Mouse (Mus musculus): ENCODE measurements at regions not wholly inside any gene's neighbourhood (a gene's known extent, or its start where the extent isn't known, plus 50 kb on each side); places are given as distances from the start of the nearest gene placed in this dataset.
"Not testable (repeated sequence)": the region's sequence is repeated elsewhere in the genome, so short reads cannot be mapped to it uniquely, and the experiment has no call there.

DNA sequence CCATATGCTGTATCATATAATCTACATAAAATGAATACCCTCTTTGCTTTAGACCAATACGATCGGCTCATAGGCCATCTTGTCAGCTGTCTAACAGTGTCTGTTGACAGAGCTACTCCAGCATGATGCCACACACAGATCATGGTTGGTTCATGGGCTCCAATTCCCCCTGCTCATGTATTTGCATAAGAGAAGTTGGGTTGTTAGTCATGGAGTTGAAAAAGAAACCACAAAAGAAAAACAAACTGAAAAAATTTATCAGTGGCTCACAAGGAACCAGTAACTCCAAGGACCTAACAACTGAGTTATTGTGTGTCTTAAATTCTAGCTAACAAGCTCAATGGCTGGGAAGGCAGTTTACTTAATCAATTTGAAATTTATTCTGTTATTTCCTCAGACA, 176.1 kb upstream of the Arhgap18 start:
- no peak for DNase-seq (ENCODE audit: inconsistent ontology term)

- no peak for DNase-seq (ENCODE audit: inconsistent ontology term)
Observed at GRCm38 (mm10) chr10:26585106-26585505, 168.1 kb upstream of the Arhgap18 start.

- DNase-seq (ENCODE audit: inconsistent ontology term): not testable (repeated sequence)
Observed at GRCm38 (mm10) chr10:26607081-26607480, 146.1 kb upstream of the Arhgap18 start.

- no peak for DNase-seq (ENCODE audit: inconsistent ontology term)
Observed at GRCm38 (mm10) chr10:26611246-26611645, 142.0 kb upstream of the Arhgap18 start.

DNA sequence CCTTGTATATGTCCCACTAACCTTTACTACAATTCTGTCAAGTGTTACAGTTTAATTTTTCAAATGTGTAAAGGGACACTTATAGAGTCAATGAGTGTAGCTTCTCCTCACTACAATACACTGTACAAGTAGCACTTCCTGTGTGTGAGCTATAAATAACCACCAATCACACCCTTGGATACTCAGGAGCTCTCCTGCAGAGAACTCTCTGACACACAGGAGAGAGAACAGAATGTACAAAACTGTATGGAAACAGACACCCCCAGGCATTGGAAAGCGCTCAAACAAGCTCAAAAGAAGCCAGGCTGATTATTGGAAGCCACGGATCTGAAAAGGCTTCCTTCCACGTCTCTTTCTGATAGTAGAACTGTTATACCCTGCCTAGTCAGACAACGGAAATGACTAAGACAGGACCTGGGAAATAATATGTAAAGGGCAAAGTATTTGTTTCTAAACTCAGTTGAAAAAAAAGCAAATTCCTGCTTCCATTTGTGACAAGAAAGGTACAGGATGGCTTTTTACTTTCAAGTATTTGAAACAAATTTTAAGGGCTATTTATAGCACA, 122.9 kb upstream of the Arhgap18 start:
- no peak for DNase-seq (ENCODE audit: inconsistent ontology term)

DNA sequence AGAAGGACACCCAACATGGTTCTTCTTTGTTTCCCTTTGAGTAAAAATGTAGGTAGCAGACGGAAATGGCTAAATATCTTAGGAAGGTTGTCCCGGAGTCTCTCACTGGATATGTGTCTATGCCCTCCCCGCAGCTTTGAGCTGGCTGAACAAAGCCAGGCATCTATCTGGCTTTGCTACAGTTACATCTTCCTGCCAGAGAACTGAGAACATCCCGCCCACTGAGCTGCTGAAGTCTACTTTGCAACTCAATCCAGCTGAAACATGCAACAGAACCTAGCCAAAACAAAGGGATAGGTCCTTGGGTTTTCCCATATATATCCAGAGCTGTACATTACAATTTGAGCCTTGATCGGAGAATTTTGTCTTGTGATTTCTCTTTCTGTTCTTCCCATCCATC, 121.0 kb upstream of the Arhgap18 start:
- DNase-seq (ENCODE audit: inconsistent ontology term): no peak

- no peak for DNase-seq (ENCODE audit: inconsistent ontology term)
Observed at GRCm38 (mm10) chr10:26637459-26637858, 115.8 kb upstream of the Arhgap18 start.

GRCm38 (mm10) chr10:26638056-26638455, 115.2 kb upstream of the Arhgap18 start:
- DNase-seq (ENCODE audit: inconsistent ontology term): no peak

- peak; percentile 88 for DNase-seq (ENCODE audit: inconsistent ontology term)
Observed at GRCm38 (mm10) chr10:26639118-26639517, 114.1 kb upstream of the Arhgap18 start.

DNA sequence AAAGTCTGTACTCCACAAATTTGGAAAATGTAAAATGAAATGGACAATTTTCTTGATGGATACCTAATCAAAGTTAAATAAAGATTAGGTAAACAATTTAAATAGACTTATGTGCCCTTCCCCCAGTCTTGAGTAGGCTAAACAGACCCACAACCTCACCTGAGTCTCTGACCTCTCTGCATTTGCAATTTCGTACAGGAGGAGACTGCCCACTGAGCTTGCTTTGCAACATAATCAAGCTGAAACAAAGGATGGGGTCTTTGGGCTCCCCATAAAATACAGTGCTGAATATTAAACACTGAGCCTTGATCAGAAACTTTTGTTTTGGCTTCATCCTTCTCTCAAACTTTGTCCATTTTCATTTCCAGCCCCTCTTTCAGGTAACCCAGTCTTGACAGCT, 100.1 kb upstream of the Arhgap18 start:
- no peak for DNase-seq (ENCODE audit: inconsistent ontology term)

GRCm38 (mm10) chr10:26664270-26664669, 89.0 kb upstream of the Arhgap18 start:
- DNase-seq (ENCODE audit: inconsistent ontology term): no peak

- DNase-seq (ENCODE audit: inconsistent ontology term): no peak
Observed at GRCm38 (mm10) chr10:26679500-26680227, 73.6 kb upstream of the Arhgap18 start.

- no peak for DNase-seq (ENCODE audit: inconsistent ontology term)
Observed at GRCm38 (mm10) chr10:26694761-26695160, 58.5 kb upstream of the Arhgap18 start.

DNA sequence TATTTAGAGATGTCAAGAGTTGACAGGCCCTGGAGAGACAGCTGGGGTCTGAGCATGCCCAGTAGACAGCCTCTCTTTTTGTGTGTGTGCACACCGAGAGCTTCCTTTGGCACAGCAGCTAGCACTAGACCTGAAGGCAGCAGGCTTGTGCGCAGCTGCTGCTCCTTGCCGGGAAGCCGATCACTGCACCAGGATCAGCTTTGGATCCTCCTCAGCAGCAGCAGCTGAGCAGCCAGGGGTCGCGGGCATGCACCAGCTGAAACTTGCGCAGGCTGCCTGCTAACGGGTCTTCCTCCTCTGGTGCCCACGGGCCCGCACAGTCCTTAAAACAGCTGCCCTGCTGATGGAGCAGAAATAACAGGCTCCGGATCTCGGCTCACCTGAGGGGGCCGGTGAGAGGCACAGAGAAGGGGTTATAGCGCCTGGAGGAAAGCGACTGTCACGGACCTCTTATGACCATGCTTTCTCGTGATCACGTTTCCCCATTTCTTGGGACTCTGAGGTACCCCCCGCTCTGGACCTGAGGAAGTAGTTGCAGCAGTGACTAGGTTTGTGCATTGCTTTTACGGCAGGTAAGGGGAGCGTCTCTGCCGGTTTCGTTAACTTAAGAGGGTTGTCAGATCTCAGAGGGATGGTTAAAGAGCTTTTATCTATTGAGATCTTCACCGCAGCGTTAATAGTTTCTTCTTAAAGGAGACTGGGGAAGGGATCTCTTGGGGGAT, 57.8 kb upstream of the Arhgap18 start:
- no peak for DNase-seq (ENCODE audit: inconsistent ontology term)

All from Muller cell, postnatal 12 days (primary cell).